Mouse (Mus musculus) ES-E14 (cell line): Measurements from ENCODE around the gene Shroom1.

Experiments
- CHD2 ChIP-seq: IDR thresholded peaks from 2 replicates; pipeline ENCODE4 v1.6.1; 2014; ENCODE audit warnings: mild to moderate bottlenecking, low read depth, low read length, inconsistent platforms
- HCFC1 ChIP-seq: IDR thresholded peaks from 2 replicates; pipeline ENCODE4 v1.6.1; 2012; ENCODE audit warnings: low read length, inconsistent platforms, borderline replicate concordance; ENCODE audit not compliant: insufficient read depth
- MAFK ChIP-seq: IDR thresholded peaks from 2 replicates; pipeline ENCODE4 v1.6.1; 2014; ENCODE audit warnings: mild to moderate bottlenecking, low read depth, low read length, inconsistent platforms; ENCODE audit not compliant: insufficient read depth

- TF ChIP-seq HCFC1: no peak
- no peak for TF ChIP-seq CHD2
- no peak for TF ChIP-seq MAFK
These were observed 28.3 kb upstream of the Shroom1 start for GRCm38 (mm10) chr11:53428716-53429057.
